Mouse (Mus musculus) fibroblast of lung, adult 2 months (primary cell): ENCODE results near the gene Iltifb.
"Not testable (repeated sequence)": the region's sequence is repeated elsewhere in the genome, so short reads cannot be mapped to it uniquely, and the experiment has no call there.

Experiments
- DNase-seq: peaks from one replicate; pipeline ENCODE4 v3.0.0-alpha.2; 2011; ENCODE audit warnings: low read depth

The Iltifb gene

GRCm38 (mm10) chr10:118294938-118295337 lies at the start of gene Iltifb:
Gene Iltifb (minus strand): TSS chr10:118295038.
- DNase-seq, result no peak

GRCm38 (mm10) chr10:118343155-118343554 lies 48.3 kb upstream of the Iltifb start, which contains the start of gene Gm9046:
Gene Gm9046 (minus strand): TSS chr10:118343255.
- not testable (repeated sequence) for DNase-seq

DNA sequence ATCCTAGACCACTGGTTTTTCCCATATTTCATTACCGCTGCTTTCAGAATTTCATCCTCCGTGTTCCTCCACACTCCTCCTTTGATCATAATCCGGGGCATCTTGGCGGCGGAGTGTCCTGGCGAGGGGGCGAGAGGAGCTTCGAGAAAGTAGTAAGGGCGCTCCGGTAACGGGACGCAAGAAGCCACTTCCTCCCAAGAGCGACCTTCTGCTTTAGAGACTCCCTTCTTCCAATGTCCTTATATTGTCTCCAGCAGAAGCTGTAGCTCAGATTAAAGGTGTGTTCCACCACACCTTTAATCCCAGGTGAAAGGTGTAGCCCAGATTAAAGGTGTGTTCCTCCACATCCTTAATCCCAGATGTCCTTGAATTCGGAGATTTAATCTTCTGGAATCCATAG lies 42.9 kb upstream of the Iltifb start, which contains the start of gene Gm9045:
TSS of gene Gm9045 (minus strand) at position 101 of the 400 bp plus-strand sequence.
- not testable (repeated sequence) for DNase-seq

DNA sequence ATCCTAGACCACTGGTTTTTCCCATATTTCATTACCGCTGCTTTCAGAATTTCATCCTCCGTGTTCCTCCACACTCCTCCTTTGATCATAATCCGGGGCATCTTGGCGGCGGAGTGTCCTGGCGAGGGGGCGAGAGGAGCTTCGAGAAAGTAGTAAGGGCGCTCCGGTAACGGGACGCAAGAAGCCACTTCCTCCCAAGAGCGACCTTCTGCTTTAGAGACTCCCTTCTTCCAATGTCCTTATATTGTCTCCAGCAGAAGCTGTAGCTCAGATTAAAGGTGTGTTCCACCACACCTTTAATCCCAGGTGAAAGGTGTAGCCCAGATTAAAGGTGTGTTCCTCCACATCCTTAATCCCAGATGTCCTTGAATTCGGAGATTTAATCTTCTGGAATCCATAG lies 37.5 kb upstream of the Iltifb start, which contains the start of gene Gm9044:
TSS of gene Gm9044 (minus strand) at position 101 of the 400 bp plus-strand sequence.
- DNase-seq, result not testable (repeated sequence)

- DNase-seq, result not testable (repeated sequence)
Observed at GRCm38 (mm10) chr10:118326869-118327268, 32.0 kb upstream of the Iltifb start, which contains the start of gene Gm9040. Gene Gm9040 (minus strand): TSS chr10:118326969.

- no peak for DNase-seq
Observed at GRCm38 (mm10) chr10:118319024-118319423, 24.2 kb upstream of the Iltifb start.

- DNase-seq, result not testable (repeated sequence)
Observed at GRCm38 (mm10) chr10:118302133-118302532, 7.3 kb upstream of the Iltifb start.

- not testable (repeated sequence) for DNase-seq
Observed at GRCm38 (mm10) chr10:118283016-118283415, 11.8 kb downstream of the Iltifb start.

- not testable (repeated sequence) for DNase-seq
Observed at GRCm38 (mm10) chr10:118282565-118282964, 12.3 kb downstream of the Iltifb start.

DNA sequence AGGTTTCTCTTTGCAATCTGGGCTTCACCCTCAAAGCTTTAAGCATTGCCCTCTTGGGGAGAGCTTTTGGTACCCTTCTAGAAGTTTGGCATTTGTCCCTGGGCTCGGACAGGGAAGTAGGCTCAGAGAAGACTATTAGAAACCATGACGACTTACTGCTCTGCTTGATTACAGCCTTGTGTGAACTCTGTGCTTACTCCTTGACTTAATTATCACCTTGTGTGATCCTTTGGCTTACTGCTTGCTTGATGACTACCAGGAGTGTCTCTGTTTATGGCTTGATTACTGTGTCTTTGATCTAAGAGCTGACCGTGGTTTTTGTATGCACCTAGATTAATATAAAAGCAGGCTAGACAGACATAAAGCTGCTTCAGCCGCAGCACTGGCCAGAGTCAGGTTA lies 16.8 kb downstream of the Iltifb start:
- not testable (repeated sequence) for DNase-seq

GRCm38 (mm10) chr10:118271416-118271815 lies 23.4 kb downstream of the Iltifb start:
- DNase-seq, result not testable (repeated sequence)

- not testable (repeated sequence) for DNase-seq
Observed at GRCm38 (mm10) chr10:118268812-118269211, 26.0 kb downstream of the Iltifb start.

DNA sequence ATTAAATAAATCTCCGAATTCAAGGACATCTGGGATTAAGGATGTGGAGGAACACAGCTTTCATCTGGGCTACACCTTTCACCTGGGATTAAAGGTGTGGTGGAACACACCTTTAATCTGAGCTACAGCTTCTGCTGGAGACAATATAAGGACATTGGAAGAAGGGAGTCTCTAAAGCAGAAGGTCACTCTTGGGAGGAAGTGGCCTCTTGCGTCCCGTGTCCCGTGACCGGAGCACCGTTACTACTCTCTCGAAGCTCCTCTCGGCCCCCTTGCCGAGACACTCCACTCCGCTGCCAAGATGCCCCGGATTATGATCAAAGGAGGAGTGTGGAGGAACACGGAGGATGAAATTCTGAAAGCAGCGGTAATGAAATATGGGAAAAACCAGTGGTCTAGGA lies 36.5 kb downstream of the Iltifb start, which contains the start of gene Gm32802:
TSS of gene Gm32802 (plus strand) at position 301 of the 400 bp plus-strand sequence.
- DNase-seq, result not testable (repeated sequence)

GRCm38 (mm10) chr10:118250852-118251295 lies 44.0 kb downstream of the Iltifb start:
- DNase-seq, result no peak

- not testable (repeated sequence) for DNase-seq
Observed at GRCm38 (mm10) chr10:118249006-118249595, 45.7 kb downstream of the Iltifb start.

DNA sequence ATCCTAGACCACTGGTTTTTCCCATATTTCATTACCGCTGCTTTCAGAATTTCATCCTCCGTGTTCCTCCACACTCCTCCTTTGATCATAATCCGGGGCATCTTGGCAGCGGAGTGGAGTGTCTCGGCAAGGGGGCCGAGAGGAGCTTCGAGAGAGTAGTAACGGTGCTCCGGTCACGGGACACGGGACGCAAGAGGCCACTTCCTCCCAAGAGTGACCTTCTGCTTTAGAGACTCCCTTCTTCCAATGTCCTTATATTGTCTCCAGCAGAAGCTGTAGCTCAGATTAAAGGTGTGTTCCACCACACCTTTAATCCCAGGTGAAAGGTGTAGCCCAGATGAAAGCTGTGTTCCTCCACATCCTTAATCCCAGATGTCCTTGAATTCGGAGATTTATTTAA lies 54.2 kb downstream of the Iltifb start, which contains the start of gene Gm32717:
TSS of gene Gm32717 (minus strand) at position 101 of the 400 bp plus-strand sequence.
- not testable (repeated sequence) for DNase-seq
